ENCODE assay signal across 8 mouse cellular contexts in genomic region chr3:51552841-51553496, GRCm38 (mm10). TPM values are rescaled to one million over a fixed set of nuclear protein-coding genes. Genes with fewer than 3 reads are reported as not detected.
A peak's percentile ranks its signal among the peaks of the same experiment; 100 is the strongest.
DNase-seq lines count a peak whose midpoint lies in the region; ATAC-seq and TF ChIP-seq lines count a peak whose summit lies in the region.

No protein-coding gene starts in this region.

- TF ChIP-seq POLR2A in limb, embryonic 14.5 days (IDR thresholded peaks at IDR 0.05; ENCODE audit: borderline replicate concordance, extremely low read depth, insufficient read depth, insufficient read length), result no peak
- no peak for TF ChIP-seq POLR2A in small intestine, adult 2 months (IDR thresholded peaks at IDR 0.05; ENCODE audit: low read depth, low read length)

- H3K4me1 ChIP-seq in neural tube, embryonic 13.5 days (replicated peaks), result peaks cover 45% of the 10 kb centered on the region
- H3K4me1 ChIP-seq in limb, embryonic 14.5 days (ENCODE audit: control insufficient read depth, insufficient read depth, low read length), result peaks cover 23% of the 10 kb centered on the region
- H3K4me1 ChIP-seq in small intestine, adult 2 months (ENCODE audit: control insufficient read depth, insufficient read depth, insufficient read length, low read length), result peaks cover 21% of the 10 kb centered on the region

- peaks cover 22% of the 10 kb centered on the region for H3K36me3 ChIP-seq in neural tube, embryonic 13.5 days
- peaks cover 9% of the 10 kb centered on the region for H3K36me3 ChIP-seq in limb, embryonic 14.5 days (ENCODE audit: control insufficient read depth, insufficient read depth, low read length)
- peaks cover 9% of the 10 kb centered on the region for H3K36me3 ChIP-seq in small intestine, adult 2 months (ENCODE audit: control insufficient read depth, insufficient read depth, low read length)

- DNase-seq in adrenal gland, postnatal 36 days, result peak; percentile 14 to 33
- no peak for DNase-seq in adrenal gland, postnatal 4 days (ENCODE audit: low spot score in 2 of 2)
- no peak for DNase-seq in neural tube, embryonic 10.5 days (ENCODE audit: extremely low spot score, low spot score)
- no peak for DNase-seq in limb, embryonic 14.5 days (ENCODE audit: low spot score)
- DNase-seq in adrenal gland, postnatal 14 days, result no peak
- no peak for DNase-seq in left cerebral cortex, postnatal 4 days

- no peak overlapping the region for H3K27ac ChIP-seq in neural tube, embryonic 13.5 days (replicated peaks)
- H3K27ac ChIP-seq in limb, embryonic 14.5 days (replicated peaks; ENCODE audit: low read depth, low read length), result peak overlapping the region; percentile 41; the same call in 1 of the 2 replicates
- H3K27ac ChIP-seq in small intestine, adult 2 months (ENCODE audit: insufficient read depth, low read depth, low read length), result peak overlapping the region; percentile 76

- intact Hi-C loops in left cerebral cortex, postnatal 4 days (cut with DNase I), result no loop called here

- no peak for TF ChIP-seq CTCF in small intestine, adult 2 months (IDR thresholded peaks at IDR 0.05; ENCODE audit: extremely low read depth, insufficient read length, insufficient replicate concordance, low read depth, low read length)

- no peaks in the 10 kb centered on the region for H3K27me3 ChIP-seq in neural tube, embryonic 13.5 days
- H3K27me3 ChIP-seq in limb, embryonic 14.5 days (ENCODE audit: control insufficient read depth, insufficient read depth, low read length), result no peaks in the 10 kb centered on the region
- H3K27me3 ChIP-seq in small intestine, adult 2 months (ENCODE audit: control insufficient read depth, insufficient read depth, low read length), result no peaks in the 10 kb centered on the region

- no peak for ATAC-seq in neural tube, embryonic 13.5 days (ENCODE audit: low read depth)
- no peak for ATAC-seq in limb, embryonic 14.5 days (ENCODE audit: low FRiP score, low read depth)

- 60% methylated on average over 10 of the region's 10 CpGs for WGBS in neural tube, embryonic 13.5 days
- 43% methylated on average over 10 of the region's 10 CpGs for WGBS in limb, embryonic 14.5 days
- WGBS in small intestine, adult 2 months, result 5% methylated on average over 10 of the region's 10 CpGs

- no peak overlapping the region for H3K4me2 ChIP-seq in neural tube, embryonic 13.5 days
- peak overlapping the region; percentile 3; the same call in 1 of the 2 replicates for H3K4me2 ChIP-seq in limb, embryonic 14.5 days (replicated peaks; ENCODE audit: low read depth, low read length, severe bottlenecking)

- H3K9me3 ChIP-seq in neural tube, embryonic 13.5 days, result no peaks in the 10 kb centered on the region
- H3K9me3 ChIP-seq in limb, embryonic 14.5 days (ENCODE audit: control insufficient read depth, low read length), result no peaks in the 10 kb centered on the region

- H3K4me3 ChIP-seq in neural tube, embryonic 13.5 days, result no peak overlapping the region
- H3K4me3 ChIP-seq in limb, embryonic 14.5 days (replicated peaks; ENCODE audit: low read length), result no peak overlapping the region
- peak overlapping the region; percentile 63 for H3K4me3 ChIP-seq in small intestine, adult 2 months (ENCODE audit: low read depth, low read length)

- 0 out of 2 replicates have a peak overlapping the region, but pooled peaks have one; percentile 19 for H3K9ac ChIP-seq in neural tube, embryonic 13.5 days
- no peak overlapping the region for H3K9ac ChIP-seq in limb, embryonic 14.5 days (ENCODE audit: low read depth, low read length, severe bottlenecking)

RNA-seq across cellular contexts. Expression of gene Setd7, which starts 7.7 kb away (rescaled TPM):
- total RNA-seq in adrenal gland, postnatal 36 days (2021), result 10 to 100 TPM; 50.6 to 52.8 TPM
- total RNA-seq in adrenal gland, postnatal 4 days (2021), result 10 to 100 TPM; 28.6 to 30.7 TPM
- polyA plus RNA-seq in neural tube, embryonic 13.5 days (2015; fragmentation: Nextera tagmentation; extraction: Ambion mirVana), result 3.4 and 4.1 TPM in 2 replicates
- 19.6 and 21.5 TPM in 2 replicates for polyA plus RNA-seq in limb, embryonic 14.5 days (2012; rRNA removed)
- 5.7 and 6.1 TPM in 2 replicates for polyA plus RNA-seq in limb, embryonic 14.5 days (2014; fragmentation: Nextera tagmentation; extraction: Ambion mirVana)
- 4.3 and 8.9 TPM in 2 replicates for polyA plus RNA-seq in small intestine, adult 2 months (2012; rRNA removed)
- 33.5 and 47.5 TPM in 2 replicates for total RNA-seq in adrenal gland, postnatal 14 days (2021)
- 10 to 100 TPM; 38.2 to 41.1 TPM for total RNA-seq in left cerebral cortex, postnatal 4 days (2021)

Comparison
In these comparisons a context has a peak if more than half of its experiments do, and no peak if none do; other contexts are left out.
1. DNase-seq: peak in adrenal gland, postnatal 36 days (2 of 2); none in adrenal gland, postnatal 4 days (0 of 2), neural tube, embryonic 10.5 days (single experiment), limb, embryonic 14.5 days (single experiment), adrenal gland, postnatal 14 days (single experiment) and left cerebral cortex, postnatal 4 days (single experiment).